ENCODE assay signal across 35 mouse cellular contexts in the genomic region with DNA sequence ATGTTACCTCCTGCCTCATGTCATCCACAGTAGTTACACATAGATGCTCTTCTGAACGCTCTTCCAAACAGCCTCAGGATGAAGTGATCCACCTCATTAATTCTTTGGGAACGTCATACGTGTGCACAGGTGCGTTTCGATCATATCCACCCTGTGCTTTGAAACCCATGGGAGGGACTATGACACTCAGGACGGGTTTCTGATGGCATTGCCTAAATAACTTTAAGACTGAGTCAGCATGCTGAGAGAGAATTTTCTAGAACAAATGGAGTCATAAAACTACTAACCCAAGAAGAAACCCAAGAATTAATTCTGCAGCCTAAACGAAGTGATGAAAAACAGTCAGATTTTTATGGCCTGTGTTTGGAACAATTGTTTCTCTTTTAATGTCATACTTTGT.
"Had no signal": no experiment of that assay in that cellular context is flagged by ENCODE, and none has a peak within 500 bp of the region (broad histone marks: within the 10 kb centered on the region; RNA-seq: fewer than 3 reads in every experiment).

No protein-coding gene starts in this region.

- H3K9me3 ChIP-seq: heart, embryonic 10.5 days; heart, embryonic 12.5 days; heart, embryonic 13.5 days; heart, embryonic 15.5 days; hindbrain, embryonic 10.5 days; hindbrain, embryonic 12.5 days; hindbrain, embryonic 13.5 days; hindbrain, embryonic 15.5 days; intestine, embryonic 15.5 days; kidney, embryonic 15.5 days had no signal

- H3K36me3 ChIP-seq: heart, embryonic 10.5 days; heart, embryonic 12.5 days; heart, embryonic 13.5 days; heart, embryonic 15.5 days; hindbrain, embryonic 10.5 days; hindbrain, embryonic 12.5 days; hindbrain, embryonic 13.5 days; hindbrain, embryonic 15.5 days; intestine, embryonic 15.5 days; kidney, embryonic 15.5 days had no signal

- H3K27ac ChIP-seq: heart, embryonic 10.5 days; heart, embryonic 13.5 days; heart, embryonic 15.5 days; hindbrain, embryonic 10.5 days; hindbrain, embryonic 12.5 days; hindbrain, embryonic 13.5 days; hindbrain, embryonic 14.5 days; hindbrain, embryonic 15.5 days; hindbrain, postnatal 0 days; intestine, embryonic 15.5 days; kidney, embryonic 15.5 days; kidney, postnatal 0 days; layer of hippocampus, adult 2 months; left cerebral cortex, adult 2 months had no signal

- H3K4me1 ChIP-seq: heart, embryonic 10.5 days; heart, embryonic 12.5 days; heart, embryonic 13.5 days; heart, embryonic 15.5 days; hindbrain, embryonic 10.5 days; hindbrain, embryonic 12.5 days; hindbrain, embryonic 13.5 days; hindbrain, embryonic 15.5 days; intestine, embryonic 15.5 days; kidney, embryonic 15.5 days had no signal

- H3K4me2 ChIP-seq: heart, embryonic 11.5 days; heart, embryonic 12.5 days; heart, embryonic 13.5 days; heart, embryonic 15.5 days; hindbrain, embryonic 12.5 days; hindbrain, embryonic 13.5 days; hindbrain, embryonic 14.5 days; hindbrain, embryonic 15.5 days; intestine, embryonic 15.5 days; kidney, embryonic 15.5 days had no signal

- H3K27me3 ChIP-seq: heart, embryonic 13.5 days; heart, embryonic 15.5 days; hindbrain, embryonic 12.5 days; hindbrain, embryonic 13.5 days; hindbrain, embryonic 15.5 days; intestine, embryonic 15.5 days; kidney, embryonic 15.5 days had no signal

- H3K4me3 ChIP-seq: heart, embryonic 10.5 days; heart, embryonic 12.5 days; heart, embryonic 13.5 days; heart, embryonic 15.5 days; hindbrain, embryonic 10.5 days; hindbrain, embryonic 12.5 days; hindbrain, embryonic 13.5 days; hindbrain, embryonic 15.5 days; intestine, embryonic 15.5 days; kidney, embryonic 15.5 days; layer of hippocampus, adult 2 months; left cerebral cortex, adult 2 months had no signal

- H3K9ac ChIP-seq: heart, embryonic 12.5 days; heart, embryonic 13.5 days; heart, embryonic 15.5 days; hindbrain, embryonic 12.5 days; hindbrain, embryonic 13.5 days; hindbrain, embryonic 14.5 days; hindbrain, embryonic 15.5 days; intestine, embryonic 15.5 days; kidney, embryonic 15.5 days had no signal

- ATAC-seq: hindbrain, embryonic 16.5 days; hindbrain, postnatal 0 days; inflammation-experienced regulatory T-cells, adult 6 months; intestine, embryonic 15.5 days; intestine, postnatal 0 days had no signal

- DNase-seq: heart, postnatal 10 days; heart, postnatal 14 days; heart, postnatal 36 days; heart, postnatal 4 days; kidney, adult 11 months; kidney, adult 18-20 months; kidney, adult 2 months; kidney, adult 8-10 months; kidney, adult 9 months; kidney, postnatal 10 days; kidney, postnatal 14 days; kidney, postnatal 25 days; kidney, postnatal 36 days; kidney, postnatal 4 days; layer of hippocampus, adult 9-11 months; layer of hippocampus, postnatal 36 days had no signal
